Mouse (Mus musculus) erythroblast, embryonic 14.5 days (primary cell): Measurements from ENCODE around the gene Chd3.

ENCODE experiments used
- GATA1 ChIP-seq: IDR thresholded peaks from 2 replicates; pipeline ENCODE4 v1.6.1; 2012; ENCODE audit warnings: low read length, inconsistent platforms, mixed read lengths
- TAL1 ChIP-seq: IDR thresholded peaks from 3 replicates; pipeline ENCODE4 v1.6.1; 2012; ENCODE audit warnings: low read length, inconsistent platforms, mixed read lengths

DNA sequence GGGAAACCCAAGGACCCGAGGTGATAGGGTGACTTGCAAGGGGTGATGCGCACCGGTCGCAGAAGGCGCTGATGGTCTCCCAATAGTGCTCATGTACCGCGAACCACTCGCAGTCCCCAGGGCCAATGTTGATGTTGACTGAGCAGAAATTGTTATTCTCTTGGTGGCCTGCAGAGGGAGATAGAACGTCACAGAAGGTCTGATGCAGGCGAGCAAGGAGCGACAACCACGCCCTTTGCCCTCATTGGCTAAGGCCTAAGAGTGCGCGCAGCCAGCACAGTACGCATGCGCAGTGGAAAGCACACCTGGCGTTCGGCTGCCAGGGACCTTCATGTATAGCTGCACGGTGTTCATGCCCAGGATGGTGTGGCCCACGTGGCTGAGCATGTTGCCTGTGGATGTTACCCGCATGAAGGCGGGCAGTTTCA, 32.0 kb upstream of the Chd3 start:
- TF ChIP-seq TAL1 (no peak), GATA1 (no peak)
